In the genomic region with DNA sequence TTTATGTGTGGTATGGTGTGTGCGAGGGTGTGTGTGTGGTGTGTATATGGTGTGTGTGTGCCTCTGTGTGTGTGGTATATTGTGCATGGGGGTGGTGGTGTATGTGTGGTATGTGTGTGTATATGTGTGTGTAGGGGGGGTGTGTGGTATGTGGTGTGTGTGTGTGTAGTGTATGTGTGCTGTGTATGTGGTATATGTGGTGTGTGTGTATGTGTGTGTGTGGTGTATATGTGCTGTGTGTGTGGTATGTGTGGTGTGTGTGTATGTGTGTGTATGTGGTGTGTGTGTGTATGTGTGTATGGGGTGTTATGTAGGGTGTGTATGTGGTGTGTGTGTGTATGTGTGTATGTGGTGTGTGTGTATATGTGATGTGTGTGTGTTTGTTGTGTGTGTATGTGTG, we compare ENCODE assay signal across 25 mouse cellular contexts. TPM values are rescaled to one million over a fixed set of nuclear protein-coding genes. Genes with fewer than 3 reads are reported as not detected.
A peak's percentile ranks its signal among the peaks of the same experiment; 100 is the strongest.
DNase-seq lines count a peak whose midpoint lies in the region; ATAC-seq lines count a peak whose summit lies in the region.
"Had no signal": no experiment of that assay in that cellular context is flagged by ENCODE, and none has a peak within 500 bp of the region (broad histone marks: within the 10 kb centered on the region; RNA-seq: fewer than 3 reads in every experiment).

No protein-coding gene starts in this region.

- DNase-seq in heart, adult 11 months, result no peak
- DNase-seq in spleen, adult 12 weeks (ENCODE audit: low spot score), result no peak
- DNase-seq: adrenal gland, postnatal 36 days; cerebellum, adult 9-11 months; gastrocnemius, postnatal 25 days; kidney, adult 11 months; layer of hippocampus, adult 9-11 months; liver; thymus, adult 18-20 months; thymus, postnatal 4 days had no signal

- H3K9me3 ChIP-seq in heart, embryonic 12.5 days (replicated peaks), result no peaks in the 10 kb centered on the region
- no peaks in the 10 kb centered on the region for H3K9me3 ChIP-seq in hindbrain, embryonic 12.5 days (replicated peaks)
- no peaks in the 10 kb centered on the region for H3K9me3 ChIP-seq in hindbrain, embryonic 16.5 days (ENCODE audit: control insufficient read depth, low read length)
- H3K9me3 ChIP-seq in megakaryocyte, embryonic 14.5 days, result no peaks in the 10 kb centered on the region
- no peaks in the 10 kb centered on the region for H3K9me3 ChIP-seq in midbrain, embryonic 16.5 days (replicated peaks; ENCODE audit: control insufficient read depth, low read length, poor library complexity, severe bottlenecking)
- H3K9me3 ChIP-seq: forebrain, embryonic 10.5 days; heart, embryonic 10.5 days; kidney, embryonic 15.5 days; liver, embryonic 15.5 days had no signal

- peaks cover 6% of the 10 kb centered on the region for H3K36me3 ChIP-seq in heart, embryonic 12.5 days
- H3K36me3 ChIP-seq in hindbrain, embryonic 12.5 days, result no peaks in the 10 kb centered on the region
- no peaks in the 10 kb centered on the region for H3K36me3 ChIP-seq in hindbrain, embryonic 16.5 days (ENCODE audit: control insufficient read depth, insufficient read depth, low read length)
- no peaks in the 10 kb centered on the region for H3K36me3 ChIP-seq in megakaryocyte, embryonic 14.5 days (replicated peaks; ENCODE audit: low read length)
- no peaks in the 10 kb centered on the region for H3K36me3 ChIP-seq in midbrain, embryonic 16.5 days (ENCODE audit: control insufficient read depth, insufficient read depth, low read length)
- H3K36me3 ChIP-seq: forebrain, embryonic 10.5 days; heart, embryonic 10.5 days; kidney, embryonic 15.5 days; liver, embryonic 15.5 days had no signal

- H3K4me1 ChIP-seq in heart, embryonic 12.5 days (replicated peaks), result peaks cover 43% of the 10 kb centered on the region
- peaks cover 17% of the 10 kb centered on the region for H3K4me1 ChIP-seq in hindbrain, embryonic 12.5 days
- no peaks in the 10 kb centered on the region for H3K4me1 ChIP-seq in hindbrain, embryonic 16.5 days (ENCODE audit: control insufficient read depth, insufficient read depth, low read depth, low read length)
- no peaks in the 10 kb centered on the region; the same call in 1 of the 2 replicates for H3K4me1 ChIP-seq in megakaryocyte, embryonic 14.5 days
- H3K4me1 ChIP-seq in midbrain, embryonic 16.5 days (ENCODE audit: control insufficient read depth, insufficient read depth, low read length), result no peaks in the 10 kb centered on the region
- H3K4me1 ChIP-seq: liver, embryonic 15.5 days had no signal

- ATAC-seq in heart, embryonic 12.5 days (ENCODE audit: insufficient number of reproducible peaks, low FRiP score), result no peak; the same call in 1 of the 2 replicates
- 0 out of 2 replicates have a peak, but pooled peaks have one; percentile 41 for ATAC-seq in hindbrain, embryonic 12.5 days (ENCODE audit: low FRiP score)
- ATAC-seq in hindbrain, embryonic 16.5 days, result no peak
- no peak for ATAC-seq in megakaryocyte, adult 5-6 weeks (ENCODE audit: poor library complexity, severe bottlenecking)
- peak; percentile 37; the same call in 1 of the 2 replicates for ATAC-seq in midbrain, embryonic 16.5 days
- ATAC-seq: lung, postnatal 0 days had no signal

- no peaks in the 10 kb centered on the region for H3K27me3 ChIP-seq in heart, embryonic 12.5 days (replicated peaks)
- H3K27me3 ChIP-seq in hindbrain, embryonic 12.5 days, result peaks cover 4% of the 10 kb centered on the region; the same call in 1 of the 2 replicates
- H3K27me3 ChIP-seq in hindbrain, embryonic 16.5 days (replicated peaks; ENCODE audit: control insufficient read depth, insufficient read depth, low read length), result no peaks in the 10 kb centered on the region
- peaks cover 24% of the 10 kb centered on the region for H3K27me3 ChIP-seq in megakaryocyte, embryonic 14.5 days (replicated peaks)
- H3K27me3 ChIP-seq in midbrain, embryonic 16.5 days (ENCODE audit: control insufficient read depth, insufficient read depth, low read depth, low read length), result no peaks in the 10 kb centered on the region
- H3K27me3 ChIP-seq: kidney, embryonic 15.5 days; liver, embryonic 15.5 days had no signal

- H3K9ac ChIP-seq in heart, embryonic 12.5 days, result peak overlapping the region; percentile 40
- no peak overlapping the region for H3K9ac ChIP-seq in hindbrain, embryonic 12.5 days
- no peak overlapping the region for H3K9ac ChIP-seq in hindbrain, embryonic 16.5 days (ENCODE audit: low read depth, low read length)
- no peak overlapping the region for H3K9ac ChIP-seq in midbrain, embryonic 16.5 days (ENCODE audit: low read depth, low read length)
- H3K9ac ChIP-seq: kidney, embryonic 15.5 days; liver, embryonic 15.5 days had no signal

- 87% methylated on average over 1 of the region's 1 CpGs for WGBS in heart, embryonic 12.5 days
- 89% methylated on average over 1 of the region's 1 CpGs for WGBS in hindbrain, embryonic 12.5 days
- 100% methylated on average over 1 of the region's 1 CpGs for WGBS in hindbrain, embryonic 16.5 days
- WGBS in midbrain, embryonic 16.5 days, result 95% methylated on average over 1 of the region's 1 CpGs

- H3K27ac ChIP-seq in heart, embryonic 12.5 days (ENCODE audit: poor library complexity, severe bottlenecking), result no peak overlapping the region
- H3K27ac ChIP-seq in hindbrain, embryonic 12.5 days, result no peak overlapping the region
- H3K27ac ChIP-seq in hindbrain, embryonic 16.5 days (ENCODE audit: low read depth, low read length), result no peak overlapping the region
- no peak overlapping the region for H3K27ac ChIP-seq in midbrain, embryonic 16.5 days (ENCODE audit: low read length)
- H3K27ac ChIP-seq: forebrain, embryonic 10.5 days; heart, embryonic 10.5 days; kidney, embryonic 15.5 days; liver, embryonic 15.5 days; macrophage had no signal

- no peak overlapping the region for H3K4me3 ChIP-seq in heart, embryonic 12.5 days
- no peak overlapping the region for H3K4me3 ChIP-seq in hindbrain, embryonic 12.5 days
- H3K4me3 ChIP-seq in hindbrain, embryonic 16.5 days (ENCODE audit: low read length), result no peak overlapping the region
- H3K4me3 ChIP-seq in megakaryocyte, embryonic 14.5 days (replicated peaks), result peak overlapping the region; percentile 28
- no peak overlapping the region for H3K4me3 ChIP-seq in midbrain, embryonic 16.5 days (ENCODE audit: low read depth, low read length)
- H3K4me3 ChIP-seq: forebrain, embryonic 10.5 days; heart, embryonic 10.5 days; kidney, embryonic 15.5 days; liver, embryonic 15.5 days had no signal

- H3K4me2 ChIP-seq in heart, embryonic 12.5 days, result no peak overlapping the region
- H3K4me2 ChIP-seq in hindbrain, embryonic 12.5 days (replicated peaks), result no peak overlapping the region
- no peak overlapping the region for H3K4me2 ChIP-seq in hindbrain, embryonic 16.5 days (ENCODE audit: low read length)
- H3K4me2 ChIP-seq in midbrain, embryonic 16.5 days (ENCODE audit: low read length), result no peak overlapping the region
- H3K4me2 ChIP-seq: kidney, embryonic 15.5 days; liver, embryonic 15.5 days had no signal

RNA-seq across cellular contexts. Expression of a gene that starts 7.0 kb away (rescaled TPM):
- polyA plus RNA-seq in heart, embryonic 12.5 days (2016; fragmentation: Nextera tagmentation; extraction: Ambion mirVana), result 0.27 and 0.73 TPM in 2 replicates
- polyA plus RNA-seq in hindbrain, embryonic 12.5 days (2016; fragmentation: Nextera tagmentation; extraction: Ambion mirVana), result not detected in 2 replicates
- polyA plus RNA-seq in hindbrain, embryonic 16.5 days (2015; fragmentation: Nextera tagmentation; extraction: Ambion mirVana), result 0.10 and 0.20 TPM in 2 replicates
- not detected in 2 replicates for polyA plus RNA-seq in megakaryocyte, embryonic 14.5 days (2012; ENCODE audit: insufficient read depth, low replicate concordance)
- total RNA-seq in megakaryocyte, adult 5-6 weeks (2015), result not detected in 2 replicates
- not detected in 2 replicates for total RNA-seq in megakaryocyte, adult 5-6 weeks (2017)
- 0.20 and 0.26 TPM in 2 replicates for polyA plus RNA-seq in midbrain, embryonic 16.5 days (2015; fragmentation: Nextera tagmentation; extraction: Ambion mirVana)
- total RNA-seq: adrenal gland, postnatal 36 days; common myeloid progenitor, adult 5-6 weeks; ES-E14; neutrophil, adult 5-6 weeks had no signal
- polyA plus RNA-seq: forebrain, embryonic 10.5 days; heart, embryonic 10.5 days; kidney, embryonic 15.5 days; macrophage had no signal

RNA-seq across cellular contexts. Expression of a gene that starts 9.4 kb away (rescaled TPM):
- polyA plus RNA-seq in heart, embryonic 12.5 days (2016; fragmentation: Nextera tagmentation; extraction: Ambion mirVana), result 12.1 and 12.4 TPM in 2 replicates
- polyA plus RNA-seq in hindbrain, embryonic 12.5 days (2016; fragmentation: Nextera tagmentation; extraction: Ambion mirVana), result 0.42 and 0.45 TPM in 2 replicates
- 0.06 and 0.40 TPM in 2 replicates for polyA plus RNA-seq in hindbrain, embryonic 16.5 days (2015; fragmentation: Nextera tagmentation; extraction: Ambion mirVana)
- polyA plus RNA-seq in megakaryocyte, embryonic 14.5 days (2012; ENCODE audit: insufficient read depth, low replicate concordance), result 0.03 TPM in 1 of 2 replicates, not detected in the other
- total RNA-seq in megakaryocyte, adult 5-6 weeks (2015), result not detected in 2 replicates
- total RNA-seq in megakaryocyte, adult 5-6 weeks (2017), result not detected in 2 replicates
- polyA plus RNA-seq in midbrain, embryonic 16.5 days (2015; fragmentation: Nextera tagmentation; extraction: Ambion mirVana), result 0.06 and 0.08 TPM in 2 replicates
- total RNA-seq: common myeloid progenitor, adult 5-6 weeks had no signal
- polyA plus RNA-seq: macrophage had no signal

Comparison
In these comparisons a context has a peak if more than half of its experiments do, and no peak if none do; other contexts are left out.
1. ATAC-seq: peak in hindbrain, embryonic 12.5 days (single experiment) and midbrain, embryonic 16.5 days (single experiment); none in heart, embryonic 12.5 days (single experiment), hindbrain, embryonic 16.5 days (single experiment) and megakaryocyte, adult 5-6 weeks (single experiment).